Mouse (Mus musculus): ENCODE measurements around the gene Treh. TPM values are rescaled to one million over a fixed set of nuclear protein-coding genes. Genes with fewer than 3 reads are reported as not detected.

The Treh gene
- polyA plus RNA-seq, 1 experiment from 2014 or later = 2.2 TPM

- no peak for TF ChIP-seq CTCF (IDR thresholded peaks at IDR 0.05; ENCODE audit: low read depth)
- peak; percentile 38; the same call in 1 of the 2 replicates for ATAC-seq (replicated peaks; ENCODE audit: low FRiP score, low read depth)
- Histone ChIP-seq H3K4me3 (replicated peaks; ENCODE audit: low read depth, low read length) (peak overlapping the region; percentile 61), H3K4me1 (replicated peaks; ENCODE audit: insufficient read depth, low read length) (peaks cover 32% of the 10 kb centered on the region), H3K4me2 (ENCODE audit: low read length) (peak overlapping the region; percentile 99), H3K9ac (ENCODE audit: low read depth, low read length) (peak overlapping the region; percentile 69), H3K27ac (peak overlapping the region; percentile 90), H3K36me3 (ENCODE audit: insufficient read depth, low read length) (no peaks in the 10 kb centered on the region), H3K27me3 (ENCODE audit: insufficient read depth, low read length) (no peaks in the 10 kb centered on the region), H3K9me3 (replicated peaks; ENCODE audit: low read length) (no peaks in the 10 kb centered on the region)
- WGBS = 2% methylated on average over 78 of the region's 79 CpGs
- DNase-seq (ENCODE audit: low spot score) = peak; percentile 53
Measured at GRCm38 (mm10) chr9:44733671-44734523, 60.9 kb downstream of the Treh start.

GRCm38 (mm10) chr9:44734524-44735494 is 61.8 kb downstream of the Treh start, which contains the start of gene Phldb1:
Gene Phldb1 (minus strand): TSS chr9:44735198.
- WGBS = under 1% methylated on average over 46 of the region's 47 CpGs
- ATAC-seq (replicated peaks; ENCODE audit: low FRiP score, low read depth) = peak; percentile 80
- H3K36me3 ChIP-seq (ENCODE audit: insufficient read depth, low read length) = no peaks in the 10 kb centered on the region
- peak within 1 kb of the TSS; percentile 90 for H3K27ac ChIP-seq
- H3K9ac ChIP-seq (ENCODE audit: low read depth, low read length) = peak within 1 kb of the TSS; percentile 69
- H3K9me3 ChIP-seq (replicated peaks; ENCODE audit: low read length) = no peaks in the 10 kb centered on the region
- H3K4me1 ChIP-seq (replicated peaks; ENCODE audit: insufficient read depth, low read length) = peaks cover 32% of the 10 kb centered on the region
- peak; percentile 69 for TF ChIP-seq CTCF (IDR thresholded peaks at IDR 0.05; ENCODE audit: low read depth)
- H3K4me2 ChIP-seq (ENCODE audit: low read length) = peak within 1 kb of the TSS; percentile 99
- no peaks in the 10 kb centered on the region for H3K27me3 ChIP-seq (ENCODE audit: insufficient read depth, low read length)
- peak within 1 kb of the TSS; percentile 61 for H3K4me3 ChIP-seq (replicated peaks; ENCODE audit: low read depth, low read length)
- DNase-seq (ENCODE audit: low spot score) = peak; percentile 94

DNA sequence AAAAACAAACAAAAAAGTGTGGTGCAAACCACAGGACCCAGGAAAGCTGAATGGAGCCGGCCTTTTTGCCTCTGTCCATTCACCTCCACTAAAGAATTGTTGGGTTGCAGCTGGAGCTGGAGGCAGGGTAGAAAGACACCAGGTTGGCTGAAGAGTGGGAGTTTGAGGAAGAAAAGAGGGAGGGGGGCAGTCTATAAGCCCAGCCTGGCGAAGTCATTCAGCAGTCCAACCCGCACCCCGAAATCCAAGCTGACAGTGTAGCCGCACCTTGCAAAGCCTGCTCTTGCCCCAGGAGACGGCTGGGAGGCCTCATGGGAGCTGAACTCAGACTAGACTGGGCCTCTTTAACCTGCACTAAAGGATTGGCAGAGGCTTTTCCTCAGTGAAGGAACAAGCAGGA is 62.9 kb downstream of the Treh start:
- 65% methylated on average over 6 of the region's 6 CpGs for WGBS
- TF ChIP-seq CTCF (IDR thresholded peaks at IDR 0.05; ENCODE audit: low read depth) = no peak
- H3K27ac ChIP-seq = peak overlapping the region; percentile 90
- no peak for DNase-seq (ENCODE audit: low spot score)
- H3K9ac ChIP-seq (ENCODE audit: low read depth, low read length) = no peak overlapping the region
- H3K27me3 ChIP-seq (ENCODE audit: insufficient read depth, low read length) = no peaks in the 10 kb centered on the region
- ATAC-seq (replicated peaks; ENCODE audit: low FRiP score, low read depth) = no peak
- H3K4me1 ChIP-seq (replicated peaks; ENCODE audit: insufficient read depth, low read length) = peaks cover 32% of the 10 kb centered on the region
- H3K36me3 ChIP-seq (ENCODE audit: insufficient read depth, low read length) = no peaks in the 10 kb centered on the region
- no peaks in the 10 kb centered on the region for H3K9me3 ChIP-seq (replicated peaks; ENCODE audit: low read length)
- no peak overlapping the region for H3K4me3 ChIP-seq (replicated peaks; ENCODE audit: low read depth, low read length)
- H3K4me2 ChIP-seq (ENCODE audit: low read length) = no peak overlapping the region

Other genes starting within 250 kb of the Treh start
- not detected in 2 replicates for gene Foxr1, start 232.1 kb upstream of the Treh start, polyA plus RNA-seq (2015; fragmentation: Nextera tagmentation; extraction: Ambion mirVana)
- gene Upk2, start 218.3 kb upstream of the Treh start, polyA plus RNA-seq (2015; fragmentation: Nextera tagmentation; extraction: Ambion mirVana) = 19.9 and 27.8 TPM in 2 replicates
- 8.7 and 9.1 TPM in 2 replicates for gene Bcl9l, start 190.4 kb upstream of the Treh start, polyA plus RNA-seq (2015; fragmentation: Nextera tagmentation; extraction: Ambion mirVana)
- 0.05 TPM in 1 of 2 replicates, not detected in the other for gene Cxcr5, start 111.4 kb upstream of the Treh start, polyA plus RNA-seq (2015; fragmentation: Nextera tagmentation; extraction: Ambion mirVana)
- 13.8 and 14.9 TPM in 2 replicates for gene Ddx6, start 68.3 kb upstream of the Treh start, polyA plus RNA-seq (2015; fragmentation: Nextera tagmentation; extraction: Ambion mirVana)
- gene Phldb1, start 62.0 kb downstream of the Treh start, polyA plus RNA-seq (2015; fragmentation: Nextera tagmentation; extraction: Ambion mirVana) = 24.2 and 24.4 TPM in 2 replicates
- gene Arcn1, start 94.6 kb downstream of the Treh start, polyA plus RNA-seq (2015; fragmentation: Nextera tagmentation; extraction: Ambion mirVana) = 135 and 149 TPM in 2 replicates
- 98.3 and 109 TPM in 2 replicates for gene Ift46, start 94.7 kb downstream of the Treh start, polyA plus RNA-seq (2015; fragmentation: Nextera tagmentation; extraction: Ambion mirVana)
- 36.0 and 38.0 TPM in 2 replicates for gene Tmem25, start 126.1 kb downstream of the Treh start, polyA plus RNA-seq (2015; fragmentation: Nextera tagmentation; extraction: Ambion mirVana)
- gene Ttc36, start 129.8 kb downstream of the Treh start, polyA plus RNA-seq (2015; fragmentation: Nextera tagmentation; extraction: Ambion mirVana) = 514 and 515 TPM in 2 replicates
- 6.6 and 9.5 TPM in 2 replicates for gene Kmt2a, start 208.1 kb downstream of the Treh start, polyA plus RNA-seq (2015; fragmentation: Nextera tagmentation; extraction: Ambion mirVana)
- gene Atp5l, start 247.5 kb downstream of the Treh start, polyA plus RNA-seq (2015; fragmentation: Nextera tagmentation; extraction: Ambion mirVana) = 1,237 and 1,429 TPM in 2 replicates

All from kidney, postnatal 0 days (tissue).